Mouse (Mus musculus): ENCODE data around the gene Crybg2. TPM values are rescaled to one million over a fixed set of nuclear protein-coding genes. Genes with fewer than 3 reads are reported as not detected.

The Crybg2 gene
- 10 to 100 TPM; 10.8 to 23.3 (median 14.1) TPM for polyA plus RNA-seq (2017; shearing (Covaris generic))

GRCm38 (mm10) chr4:134060135-134060865, at the start of gene Crybg2:
Crybg2 (plus strand) TSS chr4:134060815.
- ATAC-seq = no peak

- no peak for ATAC-seq
Measured at GRCm38 (mm10) chr4:134011450-134012414, 48.9 kb upstream of the Crybg2 start.

GRCm38 (mm10) chr4:134012858-134013528, 47.6 kb upstream of the Crybg2 start:
- no peak for ATAC-seq

GRCm38 (mm10) chr4:134016208-134016607, 44.4 kb upstream of the Crybg2 start:
- no peak for ATAC-seq

GRCm38 (mm10) chr4:134016767-134017166, 43.8 kb upstream of the Crybg2 start:
- no peak for ATAC-seq

- ATAC-seq = no peak
Measured at GRCm38 (mm10) chr4:134017201-134017865, 43.3 kb upstream of the Crybg2 start.

- ATAC-seq = no peak
Measured at GRCm38 (mm10) chr4:134018038-134018778, 42.4 kb upstream of the Crybg2 start.

GRCm38 (mm10) chr4:134018779-134019145, 41.9 kb upstream of the Crybg2 start, which contains the start of gene Lin28a:
Lin28a (minus strand) TSS chr4:134018841.
- ATAC-seq = no peak

GRCm38 (mm10) chr4:134019210-134019609, 41.4 kb upstream of the Crybg2 start:
- ATAC-seq = no peak

GRCm38 (mm10) chr4:134019641-134020351, 40.8 kb upstream of the Crybg2 start:
- no peak for ATAC-seq

- no peak for ATAC-seq
Measured at GRCm38 (mm10) chr4:134020621-134021020, 40.0 kb upstream of the Crybg2 start.

- ATAC-seq = no peak
Measured at GRCm38 (mm10) chr4:134025802-134026201, 34.8 kb upstream of the Crybg2 start.

- peak; percentile 68 for ATAC-seq
Measured at GRCm38 (mm10) chr4:134035953-134036352, 24.7 kb upstream of the Crybg2 start.

- no peak for ATAC-seq
Measured at GRCm38 (mm10) chr4:134041317-134042123, 19.1 kb upstream of the Crybg2 start.

- ATAC-seq = no peak
Measured at GRCm38 (mm10) chr4:134043041-134043440, 17.6 kb upstream of the Crybg2 start.

GRCm38 (mm10) chr4:134047648-134048047, 13.0 kb upstream of the Crybg2 start:
- no peak for ATAC-seq

GRCm38 (mm10) chr4:134051912-134052311, 8.7 kb upstream of the Crybg2 start:
- ATAC-seq = no peak

GRCm38 (mm10) chr4:134052560-134052959, 8.1 kb upstream of the Crybg2 start:
- no peak for ATAC-seq

- no peak for ATAC-seq
Measured at GRCm38 (mm10) chr4:134053538-134053937, 7.1 kb upstream of the Crybg2 start, which contains the start of gene Zfp683. Zfp683 (plus strand) TSS chr4:134053838.

- peak; percentile 63 for ATAC-seq
Measured at GRCm38 (mm10) chr4:134058166-134058715, 2.4 kb upstream of the Crybg2 start.

Data from inflammation-experienced regulatory T-cells, adult 6 months (primary cell).